Mouse (Mus musculus) myocyte (in vitro differentiated cells): ENCODE measurements at regions not wholly inside any gene's neighbourhood (a gene's known extent, or its start where the extent isn't known, plus 50 kb on each side); places are given as distances from the start of the nearest gene placed in this dataset.

Source experiments
- E2F4 ChIP-seq: IDR thresholded peaks from one replicate; pipeline ENCODE4 v1.6.1; 2011; ENCODE audit warnings: mild to moderate bottlenecking, control low read depth, moderate library complexity; ENCODE audit not compliant: insufficient read depth
- MAX ChIP-seq: IDR thresholded peaks from one replicate; pipeline ENCODE4 v1.6.1; 2011; ENCODE audit warnings: low read depth, mild to moderate bottlenecking, control low read depth
- MYOG ChIP-seq, 3 experiments: IDR thresholded peaks; one replicate each; pipeline ENCODE4 v1.6.1; 2011; ENCODE audit warnings: control low read depth in 2 of 3, low read depth in 2 of 3, mild to moderate bottlenecking in 2 of 3; ENCODE audit not compliant: insufficient read length in 2 of 3, control insufficient read depth in 1 of 3, insufficient read depth in 1 of 3
- POLR2A ChIP-seq: IDR thresholded peaks from one replicate; pipeline ENCODE4 v1.6.1; 2011; ENCODE audit warnings: low read depth, mild to moderate bottlenecking, control low read depth, moderate library complexity; ENCODE audit not compliant: insufficient read length
- POLR2AphosphoS2 ChIP-seq: IDR thresholded peaks from one replicate; pipeline ENCODE4 v1.6.1; 2011; ENCODE audit warnings: low read depth, control low read depth; ENCODE audit not compliant: insufficient read length
- REST ChIP-seq: IDR thresholded peaks from one replicate; pipeline ENCODE4 v1.6.1; 2011; ENCODE audit warnings: mild to moderate bottlenecking, control low read depth, moderate library complexity; ENCODE audit not compliant: insufficient read depth, insufficient read length
- SRF ChIP-seq: IDR thresholded peaks from one replicate; pipeline ENCODE4 v1.6.1; 2011; ENCODE audit warnings: low read depth; ENCODE audit not compliant: control insufficient read depth, insufficient read length
- TCF12 ChIP-seq: IDR thresholded peaks from one replicate; pipeline ENCODE4 v1.6.1; 2011; ENCODE audit warnings: mild to moderate bottlenecking, control low read depth; ENCODE audit not compliant: poor library complexity, insufficient read depth, severe bottlenecking
- USF1 ChIP-seq: IDR thresholded peaks from one replicate; pipeline ENCODE4 v1.6.1; 2011; ENCODE audit warnings: low read depth, mild to moderate bottlenecking, control low read depth, moderate library complexity

DNA sequence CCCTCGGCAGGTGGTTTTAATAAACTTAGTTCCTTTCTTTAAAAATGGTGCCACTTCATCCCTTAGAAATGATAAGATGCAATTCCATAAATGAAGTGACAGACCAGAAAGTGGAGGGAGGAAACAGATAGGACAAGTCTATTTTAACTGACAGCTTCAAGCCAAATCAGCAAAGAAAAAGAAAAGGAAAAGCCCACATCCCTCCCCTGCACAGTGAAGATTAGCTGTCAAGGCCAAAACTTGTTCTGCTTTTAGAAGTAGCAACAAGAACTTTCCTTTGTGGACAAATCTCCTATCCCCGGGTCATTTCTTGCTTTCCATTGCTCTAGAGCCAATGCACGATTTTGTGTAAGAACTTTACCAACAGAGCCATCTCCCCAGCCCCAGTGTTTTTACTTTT is 108.7 kb upstream of the Egfl6 start:
- TF ChIP-seq TCF12 (no peak), POLR2AphosphoS2 (no peak), POLR2A (no peak), MAX (no peak), SRF (no peak), E2F4 (no peak), USF1 (no peak), REST (no peak), MYOG (IDR thresholded peaks at IDR 0.05; ENCODE audit: control insufficient read depth in 1 of 3, insufficient read depth in 1 of 3, insufficient read length in 2 of 3, low read depth in 2 of 3) (no peak)
